Mouse (Mus musculus): ENCODE measurements around the gene Nab1.

DNA sequence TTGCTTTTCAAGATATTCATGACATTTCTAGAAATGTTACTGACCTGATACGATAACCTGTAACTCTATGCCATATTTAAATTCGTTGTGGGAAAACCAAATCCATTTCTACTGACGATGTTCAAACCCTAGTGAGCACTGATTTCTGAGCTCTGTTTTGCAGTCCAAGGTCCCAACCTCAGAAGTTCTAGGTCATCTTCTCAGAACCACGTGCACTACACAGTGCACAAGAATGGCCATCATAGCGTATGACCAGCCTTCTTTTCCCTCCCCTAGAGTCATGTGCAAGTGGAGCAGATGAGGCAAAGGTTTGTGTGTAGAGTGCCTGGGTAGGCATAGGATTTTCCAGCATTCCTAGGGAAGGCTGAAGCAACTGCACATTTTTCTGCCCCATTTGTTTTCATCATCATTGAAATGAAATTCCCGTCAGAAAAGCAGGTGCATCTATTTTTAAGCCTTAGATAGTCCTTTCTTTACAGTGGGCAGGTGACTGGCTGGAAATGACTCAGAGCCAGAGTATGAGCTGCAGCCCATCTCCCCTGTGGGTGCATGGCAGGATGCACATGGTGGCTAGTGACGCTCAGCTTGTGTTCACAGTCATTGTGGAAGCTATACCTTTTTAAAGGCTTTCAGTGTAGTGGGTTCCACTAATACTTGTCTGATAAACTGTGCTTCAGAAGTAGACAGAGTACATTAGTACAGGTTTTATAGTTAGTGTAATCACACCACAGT is 81.2 kb downstream of the Nab1 start:
- TF ChIP-seq CTCF (IDR thresholded peaks at IDR 0.05; ENCODE audit: low read depth, low read length) (no peak), POLR2A (IDR thresholded peaks at IDR 0.05; ENCODE audit: extremely low read depth, insufficient read depth, low read length) (no peak)
